Mouse (Mus musculus) neural tube, embryonic 14.5 days (tissue): Measurements from ENCODE around the gene Tmem95. TPM values are rescaled to one million over a fixed set of nuclear protein-coding genes. Genes with fewer than 3 reads are reported as not detected.

Experiments
- ATAC-seq: fragments of 200-750 bp; cut with Nextera tagmentation; 2 replicates; pipeline ENCODE4 v1.8.0; 2017; ENCODE audit warnings: low read depth, mild to moderate bottlenecking, moderate TSS enrichment, moderate library complexity
- H3K27ac ChIP-seq: fragments of 300-500 bp; sonication (generic); 2 replicates; pipeline ENCODE4 v1.5.1; 2014; ENCODE audit warnings: low read depth, mild to moderate bottlenecking, control low read depth, low read length, moderate library complexity, mixed read lengths
- H3K27me3 ChIP-seq: fragments of 300-500 bp; sonication (generic); 2 replicates; pipeline ENCODE4 v1.6.1; 2014; ENCODE audit warnings: low read length; ENCODE audit not compliant: control insufficient read depth, insufficient read depth
- H3K36me3 ChIP-seq: fragments of 300-500 bp; sonication (generic); 2 replicates; pipeline ENCODE4 v1.6.1; 2014; ENCODE audit warnings: low read length, mixed read lengths; ENCODE audit not compliant: control insufficient read depth, insufficient read depth
- H3K4me1 ChIP-seq: fragments of 300-500 bp; sonication (generic); 2 replicates; pipeline ENCODE4 v1.6.1; 2014; ENCODE audit warnings: low read length; ENCODE audit not compliant: control insufficient read depth, insufficient read depth
- H3K4me2 ChIP-seq: fragments of 300-500 bp; sonication (generic); 2 replicates; pipeline ENCODE4 v1.6.1; 2014; ENCODE audit warnings: mild to moderate bottlenecking, low read depth, low read length, control low read depth
- H3K4me3 ChIP-seq: fragments of 300-500 bp; sonication (generic); 2 replicates; pipeline ENCODE4 v1.5.1; 2014; ENCODE audit warnings: low read depth, low read length, control low read depth, mixed read lengths
- H3K9ac ChIP-seq: fragments of 300-500 bp; sonication (generic); replicated peaks from 2 replicates; pipeline ENCODE4 v1.6.1; 2014; ENCODE audit warnings: low read depth, mild to moderate bottlenecking, control low read depth, low read length, mixed read lengths
- H3K9me3 ChIP-seq: fragments of 300-500 bp; sonication (generic); 2 replicates; pipeline ENCODE4 v1.6.1; 2016; ENCODE audit warnings: low read length; ENCODE audit not compliant: control insufficient read depth
- WGBS: fragments of 180-500 bp; shearing (Covaris S2); extraction: QIAGEN DNeasy Blood & Tissue Kit; methylation state at CpG from one replicate; pipeline ENCODE4 v1.1.7; 2014; 5-methylcytosine and 5-hydroxymethylcytosine counted together
- microRNA-seq: library from miRNA; unstranded; fragments of <30 nt; microRNA quantifications from one replicate; pipeline ENCODE4, GENCODE M21; 2016
- polyA plus RNA-seq: library from polyadenylated mRNA; unstranded; fragments of >200 nt; fragmentation: Nextera tagmentation; extraction: Ambion mirVana; gene quantifications from 2 replicates; pipeline ENCODE4 v1.2.1, GENCODE M21; 2014

The Tmem95 gene
- polyA plus RNA-seq, 1 experiment from 2014 or later = not detected

GRCm38 (mm10) chr11:69835326-69835965, 42.4 kb downstream of the Tmem95 start:
- peak overlapping the region; percentile 34 for H3K27ac ChIP-seq
- H3K9me3 ChIP-seq = no peaks in the 10 kb centered on the region
- peaks cover 29% of the 10 kb centered on the region for H3K4me1 ChIP-seq
- peak overlapping the region; percentile 92 for H3K4me3 ChIP-seq
- H3K4me2 ChIP-seq = peak overlapping the region; percentile 98
- peaks cover 18% of the 10 kb centered on the region for H3K36me3 ChIP-seq
- 3% methylated on average over 9 of the region's 9 CpGs for WGBS
- H3K27me3 ChIP-seq = no peaks in the 10 kb centered on the region
- ATAC-seq = no peak
- H3K9ac ChIP-seq = peak overlapping the region; percentile 93

- Histone ChIP-seq H3K4me3 (peak overlapping the region; percentile 92), H3K36me3 (peaks cover 22% of the 10 kb centered on the region), H3K4me1 (peaks cover 25% of the 10 kb centered on the region), H3K9me3 (no peaks in the 10 kb centered on the region), H3K27ac (no peak overlapping the region), H3K27me3 (no peaks in the 10 kb centered on the region), H3K9ac (peak overlapping the region; percentile 93), H3K4me2 (peak overlapping the region; percentile 98)
- no peak for ATAC-seq
- 7% methylated on average over 37 of the region's 48 CpGs for WGBS
Measured at GRCm38 (mm10) chr11:69834001-69834549, 43.7 kb downstream of the Tmem95 start.

- 49% methylated on average over 8 of the region's 8 CpGs for WGBS
- ATAC-seq = no peak
- H3K27ac ChIP-seq = no peak overlapping the region
Measured at GRCm38 (mm10) chr11:69833554-69833953, 44.3 kb downstream of the Tmem95 start.

DNA sequence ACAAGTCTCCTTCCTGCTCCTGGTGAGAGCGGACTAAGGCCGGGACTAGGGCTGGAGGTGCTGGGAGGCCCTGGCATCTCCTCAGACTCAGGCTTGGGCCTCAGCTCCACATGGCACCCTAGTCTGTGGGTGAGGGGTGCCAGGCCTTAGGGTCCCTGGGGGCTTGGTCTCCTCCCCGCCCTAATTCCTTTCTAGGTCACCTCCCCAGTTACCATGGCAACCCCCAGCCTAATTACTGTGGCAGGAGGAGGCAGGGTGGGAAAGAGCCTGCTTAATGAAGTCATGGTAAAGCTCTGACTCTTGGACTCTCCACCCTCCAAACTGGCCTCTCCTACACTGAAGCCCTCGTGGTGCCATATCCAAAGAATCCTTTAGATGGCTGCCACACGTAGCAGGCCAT, 49.0 kb downstream of the Tmem95 start:
- Histone ChIP-seq H3K36me3 (peaks cover 68% of the 10 kb centered on the region), H3K9ac (no peak overlapping the region), H3K4me3 (no peak overlapping the region), H3K9me3 (no peaks in the 10 kb centered on the region), H3K27me3 (no peaks in the 10 kb centered on the region), H3K27ac (no peak overlapping the region), H3K4me1 (peaks cover 6% of the 10 kb centered on the region), H3K4me2 (no peak overlapping the region)
- ATAC-seq = no peak
- WGBS = 56% methylated on average over 5 of the region's 5 CpGs

More at GRCm38 (mm10) chr11:69833554-69833953, 44.3 kb downstream of the Tmem95 start:
- H3K27me3 ChIP-seq = no peaks in the 10 kb centered on the region
- peak overlapping the region; percentile 98 for H3K4me2 ChIP-seq
- H3K9me3 ChIP-seq = no peaks in the 10 kb centered on the region
- H3K4me1 ChIP-seq = peaks cover 24% of the 10 kb centered on the region
- peaks cover 27% of the 10 kb centered on the region for H3K36me3 ChIP-seq
- peak overlapping the region; percentile 93 for H3K9ac ChIP-seq
- H3K4me3 ChIP-seq = peak overlapping the region; percentile 92

Small RNA genes within 50 kb of the gene (microRNA-seq; reads per million reads assigned to microRNA genes)
- gene Mir6924 = not detected

Other genes starting within 250 kb of the Tmem95 start
- gene Fxr2, start 245.0 kb downstream of the Tmem95 start, polyA plus RNA-seq = 31.1 and 34.0 TPM in 2 replicates
- gene Sox15, start 222.7 kb downstream of the Tmem95 start, polyA plus RNA-seq = not detected in 2 replicates
- gene Mpdu1, start 215.4 kb downstream of the Tmem95 start, polyA plus RNA-seq = 40.7 and 63.4 TPM in 2 replicates
- 3.7 and 11.2 TPM in 2 replicates for gene Cd68, start 211.9 kb downstream of the Tmem95 start, polyA plus RNA-seq
- gene Eif4a1, start 205.6 kb downstream of the Tmem95 start, polyA plus RNA-seq = 503 and 643 TPM in 2 replicates
- 104 and 116 TPM in 2 replicates for gene Senp3, start 195.9 kb downstream of the Tmem95 start, polyA plus RNA-seq
- 0.24 and 0.72 TPM in 2 replicates for gene Tnfsf13, start 192.2 kb downstream of the Tmem95 start, polyA plus RNA-seq
- 2.1 and 3.4 TPM in 2 replicates for gene Tnfsf12, start 182.2 kb downstream of the Tmem95 start, polyA plus RNA-seq
- gene Tnfsfm13, start 181.9 kb downstream of the Tmem95 start, polyA plus RNA-seq = 0.75 and 1.8 TPM in 2 replicates
- 23.5 and 30.7 TPM in 2 replicates for gene Polr2a, start 119.4 kb downstream of the Tmem95 start, polyA plus RNA-seq
- not detected in 2 replicates for gene Slc35g3, start 116.0 kb downstream of the Tmem95 start, polyA plus RNA-seq
- 4.3 and 6.0 TPM in 2 replicates for gene Zbtb4, start 112.1 kb downstream of the Tmem95 start, polyA plus RNA-seq
- gene Chrnb1, start 82.1 kb downstream of the Tmem95 start, polyA plus RNA-seq = 0.78 and 1.3 TPM in 2 replicates
- 6.4 and 9.1 TPM in 2 replicates for gene Fgf11, start 76.2 kb downstream of the Tmem95 start, polyA plus RNA-seq
- 0.68 and 0.76 TPM in 2 replicates for gene Tmem102, start 72.4 kb downstream of the Tmem95 start, polyA plus RNA-seq
- gene Gm39566, start 62.7 kb downstream of the Tmem95 start, polyA plus RNA-seq = not detected in 2 replicates
- gene Spem2, start 59.6 kb downstream of the Tmem95 start, polyA plus RNA-seq = 0.16 TPM in 1 of 2 replicates, not detected in the other
- gene Spem1, start 55.8 kb downstream of the Tmem95 start, polyA plus RNA-seq = 0.35 and 0.40 TPM in 2 replicates
- gene Nlgn2, start 40.2 kb downstream of the Tmem95 start, polyA plus RNA-seq = 24.2 and 31.3 TPM in 2 replicates
- gene Tmem256, start 39.5 kb downstream of the Tmem95 start, polyA plus RNA-seq = 306 and 377 TPM in 2 replicates
- 36.3 and 51.8 TPM in 2 replicates for gene Plscr3, start 31.6 kb downstream of the Tmem95 start, polyA plus RNA-seq
- gene Tnk1, start 19.3 kb downstream of the Tmem95 start, polyA plus RNA-seq = 0.28 TPM in 1 of 2 replicates, not detected in the other
- gene Kctd11, start 3.4 kb upstream of the Tmem95 start, polyA plus RNA-seq = 0.80 and 2.0 TPM in 2 replicates
- 0.17 and 0.33 TPM in 2 replicates for gene Acap1, start 17.5 kb upstream of the Tmem95 start, polyA plus RNA-seq
- gene 2810408A11Rik, start 23.0 kb upstream of the Tmem95 start, polyA plus RNA-seq = 7.1 and 7.8 TPM in 2 replicates
- 26.2 and 27.8 TPM in 2 replicates for gene Neurl4, start 23.1 kb upstream of the Tmem95 start, polyA plus RNA-seq
- 58.5 and 65.4 TPM in 2 replicates for gene Gps2, start 35.9 kb upstream of the Tmem95 start, polyA plus RNA-seq
- 1,037 and 1,095 TPM in 2 replicates for gene Eif5a, start 43.9 kb upstream of the Tmem95 start, polyA plus RNA-seq
- gene Ybx2, start 57.8 kb upstream of the Tmem95 start, polyA plus RNA-seq = 5.9 and 11.1 TPM in 2 replicates
- 2.7 and 3.7 TPM in 2 replicates for gene Slc2a4, start 70.2 kb upstream of the Tmem95 start, polyA plus RNA-seq
- 0.33 and 0.88 TPM in 2 replicates for gene Cldn7, start 86.8 kb upstream of the Tmem95 start, polyA plus RNA-seq
- 26.5 and 27.1 TPM in 2 replicates for gene Ctdnep1, start 103.1 kb upstream of the Tmem95 start, polyA plus RNA-seq
- 159 and 175 TPM in 2 replicates for gene Elp5, start 104.5 kb upstream of the Tmem95 start, polyA plus RNA-seq
- 609 and 643 TPM in 2 replicates for gene Gabarap, start 113.1 kb upstream of the Tmem95 start, polyA plus RNA-seq
- 28.8 and 37.8 TPM in 2 replicates for gene Phf23, start 117.8 kb upstream of the Tmem95 start, polyA plus RNA-seq
- gene Dvl2, start 122.6 kb upstream of the Tmem95 start, polyA plus RNA-seq = 19.0 and 19.2 TPM in 2 replicates
- gene Acadvl, start 137.4 kb upstream of the Tmem95 start, polyA plus RNA-seq = 49.5 and 57.2 TPM in 2 replicates
- gene Dlg4, start 138.9 kb upstream of the Tmem95 start, polyA plus RNA-seq = 24.9 and 31.6 TPM in 2 replicates
- 3.7 TPM in 1 of 2 replicates, not detected in the other for gene Asgr1, start 176.1 kb upstream of the Tmem95 start, polyA plus RNA-seq
- gene Asgr2, start 214.6 kb upstream of the Tmem95 start, polyA plus RNA-seq = 0.26 TPM in 1 of 2 replicates, not detected in the other